Mouse (Mus musculus) midbrain, embryonic 14.5 days (tissue): Measurements from ENCODE around the gene Selenbp2. TPM values are rescaled to one million over a fixed set of nuclear protein-coding genes. Genes with fewer than 3 reads are reported as not detected.
A peak's percentile ranks its signal among the peaks of the same experiment; 100 is the strongest.
"Not testable (repeated sequence)": the region's sequence is repeated elsewhere in the genome, so short reads cannot be mapped to it uniquely, and the experiment has no call there.

Experiments
- ATAC-seq: fragments of 200-750 bp; cut with Nextera tagmentation; 2 replicates; pipeline ENCODE4 v1.8.0; 2017; ENCODE audit warnings: moderate number of reproducible peaks, moderate library complexity; ENCODE audit not compliant: low FRiP score, low TSS enrichment
- DNase-seq: peaks from one replicate; pipeline ENCODE4 v3.0.0-alpha.2; 2015
- H3K27ac ChIP-seq: fragments of 300-500 bp; sonication (generic); replicated peaks from 2 replicates; pipeline ENCODE4 v1.5.1; 2014; ENCODE audit warnings: mild to moderate bottlenecking, low read depth, low read length, moderate library complexity
- H3K27me3 ChIP-seq: fragments of 300-500 bp; sonication (generic); 2 replicates; pipeline ENCODE4 v1.6.1; 2014; ENCODE audit warnings: low read length, control low read depth, mixed read lengths; ENCODE audit not compliant: control insufficient read depth, insufficient read depth
- H3K36me3 ChIP-seq: fragments of 300-500 bp; sonication (generic); 2 replicates; pipeline ENCODE4 v1.6.1; 2014; ENCODE audit warnings: low read length, control low read depth; ENCODE audit not compliant: control insufficient read depth, insufficient read depth
- H3K4me1 ChIP-seq: fragments of 300-500 bp; sonication (generic); 2 replicates; pipeline ENCODE4 v1.6.1; 2014; ENCODE audit warnings: mild to moderate bottlenecking, antibody characterized with exemption, low read length, control low read depth; ENCODE audit not compliant: control insufficient read depth, insufficient read depth
- H3K4me2 ChIP-seq: fragments of 300-500 bp; sonication (generic); 2 replicates; pipeline ENCODE4 v1.6.1; 2014; ENCODE audit warnings: mild to moderate bottlenecking, low read length, moderate library complexity
- H3K4me3 ChIP-seq: fragments of 300-500 bp; sonication (generic); replicated peaks from 2 replicates; pipeline ENCODE4 v1.5.1; 2014; ENCODE audit warnings: low read depth, low read length
- H3K9ac ChIP-seq: fragments of 300-500 bp; sonication (generic); replicated peaks from 2 replicates; pipeline ENCODE4 v1.6.1; 2014; ENCODE audit warnings: mild to moderate bottlenecking, low read length, moderate library complexity
- H3K9me3 ChIP-seq: fragments of 300-500 bp; sonication (generic); 2 replicates; pipeline ENCODE4 v1.6.1; 2016; ENCODE audit warnings: low read length, control low read depth, mixed read lengths; ENCODE audit not compliant: control insufficient read depth
- WGBS: fragments of 180-500 bp; shearing (Covaris S2); extraction: QIAGEN DNeasy Blood & Tissue Kit; methylation state at CpG from one replicate; pipeline ENCODE4 v1.1.7; 2014; 5-methylcytosine and 5-hydroxymethylcytosine counted together
- polyA plus RNA-seq: library from polyadenylated mRNA; unstranded; fragments of >200 nt; fragmentation: Nextera tagmentation; extraction: Ambion mirVana; gene quantifications from 2 replicates; pipeline ENCODE4 v1.2.1, GENCODE M21; 2014

The Selenbp2 gene
- polyA plus RNA-seq, 1 experiment from 2014 or later: not detected

DNA sequence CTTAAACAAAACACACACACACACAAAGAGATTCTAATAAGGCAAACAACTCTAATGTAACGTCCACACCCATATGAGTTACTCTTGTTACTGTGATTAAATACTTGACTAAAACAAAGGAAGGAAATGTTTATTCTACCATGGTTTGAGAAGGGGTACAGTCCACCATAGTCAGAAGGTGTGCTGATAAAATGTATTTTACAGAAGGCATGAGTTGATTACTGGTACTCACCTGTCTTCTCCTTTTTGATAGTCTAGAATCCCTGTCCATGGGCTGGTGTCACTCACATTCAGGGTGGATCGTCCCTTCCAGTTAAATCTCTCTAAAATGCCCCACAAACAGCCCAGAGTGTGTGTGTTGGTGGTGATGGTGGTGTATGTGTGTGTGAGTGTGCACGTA lies 9.5 kb downstream of the Selenbp2 start:
- ATAC-seq (no peak), DNase-seq (no peak)
- no peaks in the 10 kb centered on the region for H3K4me1 ChIP-seq
- WGBS: 87% methylated on average over 3 of the region's 3 CpGs
- no peak overlapping the region for H3K27ac ChIP-seq
- H3K27me3 ChIP-seq: no peaks in the 10 kb centered on the region
- H3K9me3 ChIP-seq: no peaks in the 10 kb centered on the region
- no peak overlapping the region for H3K4me3 ChIP-seq
- no peak overlapping the region for H3K4me2 ChIP-seq
- no peak overlapping the region for H3K9ac ChIP-seq
- H3K36me3 ChIP-seq: no peaks in the 10 kb centered on the region

GRCm38 (mm10) chr3:94703364-94703763 lies 10.0 kb downstream of the Selenbp2 start:
- H3K27ac ChIP-seq, H3K4me1 ChIP-seq, H3K4me3 ChIP-seq, H3K27me3 ChIP-seq, H3K9ac ChIP-seq, DNase-seq, H3K4me2 ChIP-seq, ATAC-seq, H3K9me3 ChIP-seq, H3K36me3 ChIP-seq: not testable (repeated sequence)
- WGBS: 29% methylated on average over 2 of the region's 3 CpGs

- not testable (repeated sequence) for H3K36me3 ChIP-seq, H3K9ac ChIP-seq, DNase-seq, H3K4me2 ChIP-seq, H3K27me3 ChIP-seq, H3K4me3 ChIP-seq, ATAC-seq, H3K27ac ChIP-seq, H3K9me3 ChIP-seq, H3K4me1 ChIP-seq
Measured at GRCm38 (mm10) chr3:94710591-94710990, 17.2 kb downstream of the Selenbp2 start.

DNA sequence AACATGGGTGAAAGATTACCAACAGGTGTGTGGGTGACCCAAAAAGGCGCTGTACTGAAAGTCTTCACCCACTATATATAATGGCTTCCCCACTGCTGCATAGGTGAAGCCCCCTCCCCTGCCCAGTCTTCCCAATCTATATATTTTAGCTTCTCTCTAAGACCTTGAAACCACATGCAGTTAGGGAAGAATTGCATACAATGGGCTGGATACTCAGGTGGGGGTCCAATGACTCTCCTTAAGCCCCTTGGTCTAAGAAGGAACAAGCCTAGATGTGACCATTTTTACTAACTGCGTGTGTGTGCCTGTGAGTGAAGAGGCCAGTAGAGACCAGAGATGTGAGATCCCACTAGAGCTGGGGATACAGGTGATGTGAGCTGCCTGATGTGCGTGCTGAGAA lies 20.1 kb downstream of the Selenbp2 start:
- H3K9me3 ChIP-seq, H3K27ac ChIP-seq, DNase-seq, H3K9ac ChIP-seq, H3K4me3 ChIP-seq, H3K27me3 ChIP-seq, H3K4me1 ChIP-seq, H3K4me2 ChIP-seq, ATAC-seq, H3K36me3 ChIP-seq: not testable (repeated sequence)
- WGBS: 76% methylated on average over 3 of the region's 3 CpGs

GRCm38 (mm10) chr3:94718253-94718652 lies 24.9 kb downstream of the Selenbp2 start:
- H3K36me3 ChIP-seq, ATAC-seq: not testable (repeated sequence)
- WGBS: 33% methylated on average over 1 of the region's 1 CpGs

DNA sequence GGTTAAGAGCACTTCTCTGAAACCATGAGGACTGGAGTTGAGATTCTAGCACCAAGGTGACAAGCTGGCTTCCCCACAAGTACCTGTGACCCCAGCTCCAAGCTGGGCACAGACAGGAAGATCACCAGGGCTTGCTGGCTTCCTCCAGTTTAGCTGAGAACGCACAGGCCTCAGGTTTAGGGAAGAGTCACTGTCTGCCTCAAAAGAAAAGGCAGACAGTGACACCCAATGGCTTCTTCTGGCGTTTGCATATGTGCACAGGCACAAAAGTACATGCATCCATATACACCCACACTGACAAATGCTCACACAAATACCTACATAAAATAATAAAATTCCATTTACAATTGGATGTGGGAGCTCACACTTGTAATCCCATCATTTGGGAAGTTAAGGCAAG lies 30.3 kb downstream of the Selenbp2 start:
- not testable (repeated sequence) for H3K36me3 ChIP-seq, H3K27ac ChIP-seq, H3K9ac ChIP-seq, H3K27me3 ChIP-seq, H3K4me3 ChIP-seq, H3K4me1 ChIP-seq, H3K4me2 ChIP-seq, ATAC-seq, H3K9me3 ChIP-seq
- peak; percentile 25 for DNase-seq
- WGBS: 43% methylated on average over 2 of the region's 2 CpGs

More at GRCm38 (mm10) chr3:94718253-94718652, 24.9 kb downstream of the Selenbp2 start:
- H3K4me1 ChIP-seq, H3K4me3 ChIP-seq, H3K9ac ChIP-seq, H3K4me2 ChIP-seq, H3K27me3 ChIP-seq, DNase-seq, H3K9me3 ChIP-seq, H3K27ac ChIP-seq: not testable (repeated sequence)

DNA sequence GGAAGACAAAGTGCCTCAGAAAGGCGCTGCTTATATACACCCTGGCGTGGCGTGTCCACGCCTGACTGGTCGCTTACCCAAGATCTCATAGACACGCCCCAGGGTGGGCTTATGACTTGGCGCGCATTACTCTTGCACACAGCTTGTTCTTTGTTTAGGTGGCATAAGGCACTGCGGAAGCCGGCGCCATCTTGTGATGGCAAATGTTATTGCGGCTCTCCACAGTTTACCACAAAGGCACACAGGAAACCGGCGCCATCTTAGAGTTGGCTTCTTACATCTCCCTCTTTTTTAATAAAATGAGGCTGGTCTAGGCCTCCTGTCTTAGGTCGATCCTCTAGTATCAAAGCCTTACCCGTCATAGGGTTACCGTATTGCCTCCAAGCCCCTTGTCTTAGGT lies 52.3 kb downstream of the Selenbp2 start:
- no peak overlapping the region for H3K27ac ChIP-seq
- no peaks in the 10 kb centered on the region for H3K27me3 ChIP-seq
- H3K4me2 ChIP-seq: no peak overlapping the region
- H3K4me1 ChIP-seq: no peaks in the 10 kb centered on the region
- H3K36me3 ChIP-seq: no peaks in the 10 kb centered on the region
- H3K9ac ChIP-seq: no peak overlapping the region
- ATAC-seq: no peak
- 95% methylated on average over 17 of the region's 17 CpGs for WGBS
- DNase-seq: no peak
- H3K9me3 ChIP-seq: 0 out of 2 replicates have a peak, but pooled peaks cover 4% of the 10 kb centered on the region
- no peak overlapping the region for H3K4me3 ChIP-seq

Other genes with a start within 250 kb of the Selenbp2 start
- 0.36 and 1.2 TPM in 2 replicates for gene Oaz3, start 249.6 kb upstream of the Selenbp2 start, polyA plus RNA-seq
- gene Celf3, start 215.3 kb upstream of the Selenbp2 start, polyA plus RNA-seq: 321 and 376 TPM in 2 replicates
- 23.8 and 30.8 TPM in 2 replicates for gene Riiad1, start 213.2 kb upstream of the Selenbp2 start, polyA plus RNA-seq
- 66.8 and 71.0 TPM in 2 replicates for gene Snx27, start 110.8 kb upstream of the Selenbp2 start, polyA plus RNA-seq
- gene Gm10972, start 50.4 kb upstream of the Selenbp2 start, polyA plus RNA-seq: not detected in 2 replicates
- gene Tuft1, start 34.7 kb upstream of the Selenbp2 start, polyA plus RNA-seq: 5.2 and 5.6 TPM in 2 replicates
- 5.9 and 7.7 TPM in 2 replicates for gene Cgn, start 92.9 kb downstream of the Selenbp2 start, polyA plus RNA-seq
- 24.2 and 28.7 TPM in 2 replicates for gene Pogz, start 144.0 kb downstream of the Selenbp2 start, polyA plus RNA-seq
- gene Psmb4, start 193.4 kb downstream of the Selenbp2 start, polyA plus RNA-seq: 377 and 407 TPM in 2 replicates
- 7.3 and 9.1 TPM in 2 replicates for gene Selenbp1, start 239.5 kb downstream of the Selenbp2 start, polyA plus RNA-seq